Mouse (Mus musculus): ENCODE data around the gene Igf2r. TPM values are rescaled to one million over a fixed set of nuclear protein-coding genes. Genes with fewer than 3 reads are reported as not detected.

Gene Igf2r
- polyA plus RNA-seq, 1 experiment from 2014 or later, result 21.7 TPM

- H3K4me3 ChIP-seq (ENCODE audit: low read depth, low read length), result no peak overlapping the region
- no peaks in the 10 kb centered on the region for H3K9me3 ChIP-seq (ENCODE audit: control insufficient read depth, low read length)
- no peaks in the 10 kb centered on the region for H3K4me1 ChIP-seq (replicated peaks; ENCODE audit: control insufficient read depth, insufficient read depth, low read length)
- no peaks in the 10 kb centered on the region for H3K27me3 ChIP-seq (ENCODE audit: control insufficient read depth, insufficient read depth, low read length)
- DNase-seq (ENCODE audit: low spot score), result no peak
- no peak overlapping the region for H3K27ac ChIP-seq (ENCODE audit: low read depth, low read length)
- no peak overlapping the region for H3K9ac ChIP-seq (ENCODE audit: low read length)
- 59% methylated on average over 7 of the region's 7 CpGs for WGBS
- H3K4me2 ChIP-seq (ENCODE audit: low read depth, low read length, severe bottlenecking), result no peak overlapping the region
- no peak for ATAC-seq (replicated peaks; ENCODE audit: low FRiP score)
- H3K36me3 ChIP-seq (ENCODE audit: control insufficient read depth, insufficient read depth, low read length), result no peaks in the 10 kb centered on the region
These were observed 100.7 kb downstream of the Igf2r start for GRCm38 (mm10) chr17:12668478-12669362.

GRCm38 (mm10) chr17:12664156-12664555 is 105.3 kb downstream of the Igf2r start:
- 86% methylated on average over 7 of the region's 8 CpGs for WGBS
- H3K36me3 ChIP-seq (ENCODE audit: control insufficient read depth, insufficient read depth, low read length), result no peaks in the 10 kb centered on the region

DNA sequence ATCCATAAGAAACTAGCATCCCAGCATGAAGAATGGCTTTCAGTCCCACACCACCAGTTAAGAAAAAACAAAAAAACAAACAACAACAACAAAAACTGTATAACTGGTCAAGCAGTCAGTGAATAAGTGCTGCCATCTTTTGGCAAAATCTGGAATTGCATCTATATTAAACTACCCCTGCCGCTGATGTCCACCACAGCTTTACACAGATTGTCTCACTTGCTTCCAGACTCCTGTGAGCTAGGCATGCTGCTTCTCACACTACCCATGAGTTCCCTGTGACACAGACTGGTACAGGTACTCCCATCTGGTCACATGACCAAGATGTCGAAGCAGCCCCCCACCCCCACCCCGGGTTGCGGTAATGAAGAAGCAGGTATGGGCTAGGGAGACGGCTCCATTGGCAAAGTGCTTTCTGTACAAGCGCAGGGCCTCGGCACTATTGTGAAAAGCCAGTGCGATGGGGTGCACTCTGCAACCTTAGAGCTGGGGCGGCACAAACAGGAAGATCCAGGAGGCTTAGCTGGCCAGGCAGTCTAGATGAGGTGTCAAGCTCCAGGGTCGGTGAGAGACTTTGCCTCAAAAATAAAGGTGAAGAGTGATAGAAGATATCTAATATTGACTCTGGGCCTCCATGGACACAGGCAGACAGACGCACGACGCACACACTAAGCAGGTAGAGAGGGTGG is 108.7 kb downstream of the Igf2r start:
- no peak for DNase-seq (ENCODE audit: low spot score)
- ATAC-seq (replicated peaks; ENCODE audit: low FRiP score), result 0 out of 2 replicates have a peak, but pooled peaks have one; percentile 42
- 71% methylated on average over 13 of the region's 13 CpGs for WGBS

More at GRCm38 (mm10) chr17:12664156-12664555, 105.3 kb downstream of the Igf2r start:
- ATAC-seq (replicated peaks; ENCODE audit: low FRiP score) (no peak), DNase-seq (ENCODE audit: low spot score) (no peak)
- no peak overlapping the region for H3K9ac ChIP-seq (ENCODE audit: low read length)
- no peaks in the 10 kb centered on the region for H3K4me1 ChIP-seq (replicated peaks; ENCODE audit: control insufficient read depth, insufficient read depth, low read length)
- H3K4me3 ChIP-seq (ENCODE audit: low read depth, low read length), result no peak overlapping the region
- no peak overlapping the region for H3K4me2 ChIP-seq (ENCODE audit: low read depth, low read length, severe bottlenecking)
- no peak overlapping the region for H3K27ac ChIP-seq (ENCODE audit: low read depth, low read length)
- no peaks in the 10 kb centered on the region for H3K9me3 ChIP-seq (ENCODE audit: control insufficient read depth, low read length)
- no peaks in the 10 kb centered on the region for H3K27me3 ChIP-seq (ENCODE audit: control insufficient read depth, insufficient read depth, low read length)

GRCm38 (mm10) chr17:12659233-12659632 is 110.2 kb downstream of the Igf2r start:
- no peaks in the 10 kb centered on the region for H3K4me1 ChIP-seq (replicated peaks; ENCODE audit: control insufficient read depth, insufficient read depth, low read length)
- H3K4me3 ChIP-seq (ENCODE audit: low read depth, low read length), result no peak overlapping the region
- H3K9me3 ChIP-seq (ENCODE audit: control insufficient read depth, low read length), result no peaks in the 10 kb centered on the region
- WGBS, result 95% methylated on average over 10 of the region's 10 CpGs
- no peak overlapping the region for H3K4me2 ChIP-seq (ENCODE audit: low read depth, low read length, severe bottlenecking)
- H3K27ac ChIP-seq (ENCODE audit: low read depth, low read length), result no peak overlapping the region
- H3K27me3 ChIP-seq (ENCODE audit: control insufficient read depth, insufficient read depth, low read length), result no peaks in the 10 kb centered on the region
- DNase-seq (ENCODE audit: low spot score), result no peak
- ATAC-seq (replicated peaks; ENCODE audit: low FRiP score), result no peak
- H3K36me3 ChIP-seq (ENCODE audit: control insufficient read depth, insufficient read depth, low read length), result no peaks in the 10 kb centered on the region
- H3K9ac ChIP-seq (ENCODE audit: low read length), result no peak overlapping the region

More for the DNA sequence above, 108.7 kb downstream of the Igf2r start:
- H3K27ac ChIP-seq (ENCODE audit: low read depth, low read length), result no peak overlapping the region
- no peaks in the 10 kb centered on the region for H3K36me3 ChIP-seq (ENCODE audit: control insufficient read depth, insufficient read depth, low read length)
- H3K27me3 ChIP-seq (ENCODE audit: control insufficient read depth, insufficient read depth, low read length), result no peaks in the 10 kb centered on the region
- no peaks in the 10 kb centered on the region for H3K9me3 ChIP-seq (ENCODE audit: control insufficient read depth, low read length)
- H3K4me1 ChIP-seq (replicated peaks; ENCODE audit: control insufficient read depth, insufficient read depth, low read length), result no peaks in the 10 kb centered on the region
- H3K9ac ChIP-seq (ENCODE audit: low read length), result no peak overlapping the region
- H3K4me2 ChIP-seq (ENCODE audit: low read depth, low read length, severe bottlenecking), result no peak overlapping the region
- no peak overlapping the region for H3K4me3 ChIP-seq (ENCODE audit: low read depth, low read length)

- WGBS, result 85% methylated on average over 7 of the region's 7 CpGs
- H3K9me3 ChIP-seq (ENCODE audit: control insufficient read depth, low read length), result no peaks in the 10 kb centered on the region
- ATAC-seq (replicated peaks; ENCODE audit: low FRiP score) (no peak), DNase-seq (ENCODE audit: low spot score) (no peak)
- H3K4me3 ChIP-seq (ENCODE audit: low read depth, low read length), result no peak overlapping the region
- H3K4me1 ChIP-seq (replicated peaks; ENCODE audit: control insufficient read depth, insufficient read depth, low read length), result no peaks in the 10 kb centered on the region
- no peak overlapping the region for H3K4me2 ChIP-seq (ENCODE audit: low read depth, low read length, severe bottlenecking)
- H3K27me3 ChIP-seq (ENCODE audit: control insufficient read depth, insufficient read depth, low read length), result no peaks in the 10 kb centered on the region
- H3K36me3 ChIP-seq (ENCODE audit: control insufficient read depth, insufficient read depth, low read length), result no peaks in the 10 kb centered on the region
- no peak overlapping the region for H3K9ac ChIP-seq (ENCODE audit: low read length)
- no peak overlapping the region for H3K27ac ChIP-seq (ENCODE audit: low read depth, low read length)
These were observed 110.7 kb downstream of the Igf2r start for GRCm38 (mm10) chr17:12658784-12659183.

DNA sequence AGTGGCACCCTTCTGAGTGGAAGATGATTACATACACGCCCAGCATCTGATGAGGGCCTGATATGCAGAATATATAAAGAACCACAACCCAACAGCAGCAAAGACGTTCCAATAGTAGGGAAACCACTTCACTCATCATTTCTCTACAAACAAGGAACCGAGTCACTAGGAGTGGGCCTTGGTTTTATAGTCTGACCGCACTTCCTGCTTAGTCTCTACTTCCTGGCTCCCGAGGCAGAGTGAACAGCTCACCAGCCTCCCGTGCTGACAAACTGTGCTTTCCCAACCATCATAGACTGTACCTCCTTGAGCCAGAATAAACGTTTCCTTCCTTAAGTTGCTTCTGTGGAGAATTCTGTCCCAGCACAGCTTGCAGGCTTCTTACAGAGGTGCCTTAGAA is 113.6 kb downstream of the Igf2r start:
- no peak for ATAC-seq (replicated peaks; ENCODE audit: low FRiP score)
- no peaks in the 10 kb centered on the region for H3K36me3 ChIP-seq (ENCODE audit: control insufficient read depth, insufficient read depth, low read length)
- no peaks in the 10 kb centered on the region for H3K27me3 ChIP-seq (ENCODE audit: control insufficient read depth, insufficient read depth, low read length)
- WGBS, result 85% methylated on average over 7 of the region's 7 CpGs
- H3K9me3 ChIP-seq (ENCODE audit: control insufficient read depth, low read length), result no peaks in the 10 kb centered on the region
- no peaks in the 10 kb centered on the region for H3K4me1 ChIP-seq (replicated peaks; ENCODE audit: control insufficient read depth, insufficient read depth, low read length)
- no peak overlapping the region for H3K9ac ChIP-seq (ENCODE audit: low read length)
- H3K4me3 ChIP-seq (ENCODE audit: low read depth, low read length), result no peak overlapping the region
- DNase-seq (ENCODE audit: low spot score), result no peak
- H3K4me2 ChIP-seq (ENCODE audit: low read depth, low read length, severe bottlenecking), result no peak overlapping the region
- no peak overlapping the region for H3K27ac ChIP-seq (ENCODE audit: low read depth, low read length)

DNA sequence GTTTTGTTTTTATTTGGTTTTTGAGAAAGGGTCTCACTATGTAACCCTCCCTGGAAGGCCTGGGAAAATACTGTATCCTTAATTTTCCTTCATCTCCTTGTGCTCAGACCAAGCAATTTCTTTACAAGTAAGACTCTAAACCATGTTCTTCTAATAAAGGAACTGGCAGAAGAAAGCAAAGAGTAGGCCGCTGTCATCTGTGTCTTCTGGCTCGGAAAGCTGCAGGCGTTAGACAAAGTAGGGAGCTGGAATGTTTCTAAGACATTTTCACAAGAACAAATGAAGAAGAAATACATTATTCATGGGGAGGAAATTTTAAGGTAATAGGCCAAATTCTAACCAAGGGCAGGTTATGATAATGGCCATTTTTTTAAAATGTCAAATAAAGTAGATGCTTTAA is 115.4 kb downstream of the Igf2r start:
- DNase-seq (ENCODE audit: low spot score) (no peak), ATAC-seq (replicated peaks; ENCODE audit: low FRiP score) (no peak)
- H3K9ac ChIP-seq (ENCODE audit: low read length), result no peak overlapping the region
- H3K27me3 ChIP-seq (ENCODE audit: control insufficient read depth, insufficient read depth, low read length), result no peaks in the 10 kb centered on the region
- WGBS, result 86% methylated on average over 3 of the region's 3 CpGs
- no peaks in the 10 kb centered on the region for H3K4me1 ChIP-seq (replicated peaks; ENCODE audit: control insufficient read depth, insufficient read depth, low read length)
- H3K27ac ChIP-seq (ENCODE audit: low read depth, low read length), result no peak overlapping the region
- H3K36me3 ChIP-seq (ENCODE audit: control insufficient read depth, insufficient read depth, low read length), result no peaks in the 10 kb centered on the region
- H3K9me3 ChIP-seq (ENCODE audit: control insufficient read depth, low read length), result no peaks in the 10 kb centered on the region
- H3K4me2 ChIP-seq (ENCODE audit: low read depth, low read length, severe bottlenecking), result no peak overlapping the region
- no peak overlapping the region for H3K4me3 ChIP-seq (ENCODE audit: low read depth, low read length)

DNA sequence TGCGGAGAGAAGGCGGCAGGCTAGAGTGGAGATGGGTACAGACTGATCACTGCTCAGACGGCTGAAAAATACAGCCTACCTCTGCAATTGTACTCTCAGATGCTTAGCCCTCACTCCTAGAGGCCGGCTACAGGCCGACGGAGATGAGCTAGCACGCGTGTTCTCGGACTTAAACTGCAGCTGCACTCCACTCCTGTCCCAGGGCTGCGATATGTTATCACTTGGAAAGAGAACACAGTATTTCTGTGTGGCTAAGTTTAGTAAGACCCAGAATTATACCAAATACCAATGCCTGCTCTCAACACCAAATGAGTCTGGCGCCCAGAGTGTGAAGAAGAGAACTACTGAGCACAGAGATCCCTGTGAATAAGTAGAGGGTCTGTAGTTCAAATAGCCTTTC is 116.9 kb downstream of the Igf2r start:
- Histone ChIP-seq H3K4me2 (ENCODE audit: low read depth, low read length, severe bottlenecking) (no peak overlapping the region), H3K9me3 (ENCODE audit: control insufficient read depth, low read length) (no peaks in the 10 kb centered on the region), H3K36me3 (ENCODE audit: control insufficient read depth, insufficient read depth, low read length) (no peaks in the 10 kb centered on the region), H3K27ac (ENCODE audit: low read depth, low read length) (no peak overlapping the region), H3K4me3 (ENCODE audit: low read depth, low read length) (no peak overlapping the region), H3K9ac (ENCODE audit: low read length) (no peak overlapping the region), H3K27me3 (ENCODE audit: control insufficient read depth, insufficient read depth, low read length) (no peaks in the 10 kb centered on the region), H3K4me1 (replicated peaks; ENCODE audit: control insufficient read depth, insufficient read depth, low read length) (no peaks in the 10 kb centered on the region)
- peak; percentile 45 for DNase-seq (ENCODE audit: low spot score)
- no peak for ATAC-seq (replicated peaks; ENCODE audit: low FRiP score)
- WGBS, result 92% methylated on average over 11 of the region's 11 CpGs
